Mouse (Mus musculus): ENCODE data around the gene Gsdma3. TPM values are rescaled to one million over a fixed set of nuclear protein-coding genes. Genes with fewer than 3 reads are reported as not detected.
A peak's percentile ranks its signal among the peaks of the same experiment; 100 is the strongest.
"Not testable (repeated sequence)": the region's sequence is repeated elsewhere in the genome, so short reads cannot be mapped to it uniquely, and the experiment has no call there.

Gsdma3 gene
- total RNA-seq, 1 experiment from 2014 or later, result not detected

- no peak for ATAC-seq (replicated peaks; ENCODE audit: low read depth, poor library complexity, severe bottlenecking)
Measured at GRCm38 (mm10) chr11:98595021-98595420, 31.1 kb upstream of the Gsdma3 start.

GRCm38 (mm10) chr11:98595473-98595872, 30.7 kb upstream of the Gsdma3 start:
- no peak for ATAC-seq (replicated peaks; ENCODE audit: low read depth, poor library complexity, severe bottlenecking)

- no peak for ATAC-seq (replicated peaks; ENCODE audit: low read depth, poor library complexity, severe bottlenecking)
Measured at GRCm38 (mm10) chr11:98595955-98596354, 30.2 kb upstream of the Gsdma3 start.

- ATAC-seq (replicated peaks; ENCODE audit: low read depth, poor library complexity, severe bottlenecking), result peak; percentile 83
Measured at GRCm38 (mm10) chr11:98597363-98597762, 28.8 kb upstream of the Gsdma3 start.

GRCm38 (mm10) chr11:98597991-98598390, 28.2 kb upstream of the Gsdma3 start, which contains the start of gene Lrrc3c:
TSS of gene Lrrc3c (plus strand) at chr11:98598291.
- no peak for ATAC-seq (replicated peaks; ENCODE audit: low read depth, poor library complexity, severe bottlenecking)

GRCm38 (mm10) chr11:98598851-98599290, 27.3 kb upstream of the Gsdma3 start:
- no peak for ATAC-seq (replicated peaks; ENCODE audit: low read depth, poor library complexity, severe bottlenecking)

GRCm38 (mm10) chr11:98599291-98599690, 26.9 kb upstream of the Gsdma3 start:
- no peak for ATAC-seq (replicated peaks; ENCODE audit: low read depth, poor library complexity, severe bottlenecking)

GRCm38 (mm10) chr11:98602090-98602690, 24.0 kb upstream of the Gsdma3 start:
- peak; percentile 28 for ATAC-seq (replicated peaks; ENCODE audit: low read depth, poor library complexity, severe bottlenecking)

GRCm38 (mm10) chr11:98603953-98604352, 22.2 kb upstream of the Gsdma3 start:
- ATAC-seq (replicated peaks; ENCODE audit: low read depth, poor library complexity, severe bottlenecking), result no peak

GRCm38 (mm10) chr11:98604911-98605310, 21.2 kb upstream of the Gsdma3 start:
- not testable (repeated sequence) for ATAC-seq (replicated peaks; ENCODE audit: low read depth, poor library complexity, severe bottlenecking)

GRCm38 (mm10) chr11:98606763-98607162, 19.4 kb upstream of the Gsdma3 start:
- peak; percentile 88 for ATAC-seq (replicated peaks; ENCODE audit: low read depth, poor library complexity, severe bottlenecking)

- ATAC-seq (replicated peaks; ENCODE audit: low read depth, poor library complexity, severe bottlenecking), result no peak
Measured at GRCm38 (mm10) chr11:98620791-98621190, 5.4 kb upstream of the Gsdma3 start.

GRCm38 (mm10) chr11:98623981-98624380, 2.2 kb upstream of the Gsdma3 start:
- not testable (repeated sequence) for ATAC-seq (replicated peaks; ENCODE audit: low read depth, poor library complexity, severe bottlenecking)

GRCm38 (mm10) chr11:98624381-98624780, 1.8 kb upstream of the Gsdma3 start:
- not testable (repeated sequence) for ATAC-seq (replicated peaks; ENCODE audit: low read depth, poor library complexity, severe bottlenecking)

GRCm38 (mm10) chr11:98628706-98629105, 2.5 kb downstream of the Gsdma3 start:
- ATAC-seq (replicated peaks; ENCODE audit: low read depth, poor library complexity, severe bottlenecking), result no peak

- ATAC-seq (replicated peaks; ENCODE audit: low read depth, poor library complexity, severe bottlenecking), result no peak
Measured at GRCm38 (mm10) chr11:98630646-98631045, 4.5 kb downstream of the Gsdma3 start.

- peak; percentile 98 for ATAC-seq (replicated peaks; ENCODE audit: low read depth, poor library complexity, severe bottlenecking)
Measured at GRCm38 (mm10) chr11:98635312-98635970, 9.3 kb downstream of the Gsdma3 start.

- no peak for ATAC-seq (replicated peaks; ENCODE audit: low read depth, poor library complexity, severe bottlenecking)
Measured at GRCm38 (mm10) chr11:98637501-98637900, 11.3 kb downstream of the Gsdma3 start.

GRCm38 (mm10) chr11:98640091-98640490, 13.9 kb downstream of the Gsdma3 start:
- ATAC-seq (replicated peaks; ENCODE audit: low read depth, poor library complexity, severe bottlenecking), result no peak

GRCm38 (mm10) chr11:98644757-98645156, 18.6 kb downstream of the Gsdma3 start:
- no peak for ATAC-seq (replicated peaks; ENCODE audit: low read depth, poor library complexity, severe bottlenecking)

GRCm38 (mm10) chr11:98645946-98646345, 19.8 kb downstream of the Gsdma3 start:
- ATAC-seq (replicated peaks; ENCODE audit: low read depth, poor library complexity, severe bottlenecking), result no peak

GRCm38 (mm10) chr11:98646459-98646858, 20.3 kb downstream of the Gsdma3 start, which contains the start of gene Gsdma2:
TSS of gene Gsdma2 (plus strand) at chr11:98646759.
- ATAC-seq (replicated peaks; ENCODE audit: low read depth, poor library complexity, severe bottlenecking), result no peak

Data from common myeloid progenitor, adult 5-6 weeks (primary cell).